15 mouse cellular contexts compared by ENCODE assay signal in the genomic region with DNA sequence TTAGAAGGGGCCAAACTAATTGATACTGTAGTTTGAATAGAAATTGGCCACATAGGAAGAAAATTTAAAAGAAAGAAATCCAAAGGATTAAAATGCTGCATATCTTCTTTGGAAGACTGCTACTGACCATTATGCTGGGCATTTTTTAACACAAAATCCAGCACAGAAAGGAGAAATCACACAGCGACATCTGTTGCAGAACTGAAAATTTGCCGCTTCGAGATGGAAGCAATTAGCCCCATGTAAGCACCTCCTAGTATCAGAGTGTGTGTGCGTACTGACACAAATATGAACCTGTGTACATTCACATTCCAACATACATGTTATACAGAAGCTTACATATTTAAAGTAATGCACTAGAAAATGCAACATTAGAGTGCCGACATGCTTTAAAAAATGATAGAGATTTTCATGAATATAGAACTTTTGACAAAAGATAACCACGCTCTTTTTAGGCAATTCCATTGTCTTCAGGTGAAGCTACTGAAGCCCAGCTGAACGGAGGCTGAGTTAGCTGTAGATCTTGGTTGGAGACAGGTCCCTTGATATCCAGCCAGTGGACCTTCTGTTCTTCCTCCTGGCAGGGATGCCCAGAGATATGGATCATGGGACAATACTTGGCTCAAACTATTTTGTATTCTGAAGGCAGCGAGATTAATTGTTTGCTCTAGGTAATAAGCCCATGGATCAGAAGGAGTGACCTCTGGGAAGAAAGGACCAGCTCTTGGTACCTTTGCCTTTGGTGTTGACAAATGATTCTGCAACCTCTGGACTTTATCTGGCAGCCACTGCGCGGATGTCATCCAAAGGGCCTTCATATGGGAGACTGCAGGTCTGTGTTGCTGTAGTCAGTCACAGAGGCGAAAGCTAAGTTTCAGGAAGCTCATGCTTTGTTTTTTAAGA. TPM values are rescaled to one million over a fixed set of nuclear protein-coding genes. Genes with fewer than 3 reads are reported as not detected.
DNase-seq lines count a peak whose midpoint lies in the region; ATAC-seq and TF ChIP-seq lines count a peak whose summit lies in the region.
"Had no signal": no experiment of that assay in that cellular context is flagged by ENCODE, and none has a peak within 500 bp of the region (broad histone marks: within the 10 kb centered on the region; RNA-seq: fewer than 3 reads in every experiment).

No protein-coding gene starts in this region.

- 0 out of 2 replicates have a peak, but pooled peaks cover 2% of the 10 kb centered on the region for H3K36me3 ChIP-seq in forebrain, embryonic 16.5 days (ENCODE audit: control insufficient read depth, insufficient read depth)
- H3K36me3 ChIP-seq: heart, embryonic 13.5 days had no signal

- 0 out of 2 replicates have a peak overlapping the region, but pooled peaks have one; percentile 2 for H3K9ac ChIP-seq in forebrain, embryonic 16.5 days (replicated peaks; ENCODE audit: low read depth, low read length)
- H3K9ac ChIP-seq: heart, embryonic 13.5 days; midbrain, embryonic 12.5 days had no signal

- peaks cover 35% of the 10 kb centered on the region for H3K4me1 ChIP-seq in forebrain, embryonic 16.5 days (replicated peaks; ENCODE audit: control insufficient read depth, insufficient read depth, low read length)

- no peak for DNase-seq in layer of hippocampus, adult 2 months (ENCODE audit: low spot score in 2 of 2)
- no peak for DNase-seq in layer of hippocampus, postnatal 25 days (ENCODE audit: extremely low spot score in 1 of 2, low spot score in 1 of 2)
- peak; percentile 75 for DNase-seq in brain, adult 2 months (ENCODE audit: low read depth, low spot score)
- peak; percentile 39 to 64 for DNase-seq in cerebellum, adult 18-20 months
- DNase-seq in frontal cortex, postnatal 25 days (ENCODE audit: low spot score in 2 of 2): no peak
- no peak for DNase-seq in adrenal gland, postnatal 14 days
- DNase-seq: adrenal gland, adult 8-10 months; heart, postnatal 4 days; kidney, adult 18-20 months; kidney, postnatal 25 days had no signal

- H3K9me3 ChIP-seq in forebrain, embryonic 16.5 days (ENCODE audit: control insufficient read depth, low read length): no peaks in the 10 kb centered on the region
- H3K9me3 ChIP-seq: heart, embryonic 13.5 days; limb, embryonic 10.5 days; midbrain, embryonic 12.5 days had no signal

- 65% methylated on average over 11 of the region's 11 CpGs for WGBS in forebrain, embryonic 16.5 days

- ATAC-seq in forebrain, embryonic 16.5 days: no peak
- ATAC-seq: CD4-positive, CD25-positive, alpha-beta regulatory T cell, adult 4 months had no signal

- TF ChIP-seq CTCF in layer of hippocampus, adult 2 months (conservative IDR thresholded peaks at IDR 0.05): peak; percentile 33

- H3K27me3 ChIP-seq in forebrain, embryonic 16.5 days (replicated peaks; ENCODE audit: control insufficient read depth, insufficient read depth, low read length): no peaks in the 10 kb centered on the region

- peak overlapping the region; percentile 20; the same call in 1 of the 2 replicates for H3K4me3 ChIP-seq in layer of hippocampus, adult 2 months
- H3K4me3 ChIP-seq in forebrain, embryonic 16.5 days (replicated peaks; ENCODE audit: low read length): no peak overlapping the region
- H3K4me3 ChIP-seq: heart, embryonic 13.5 days; limb, embryonic 10.5 days; midbrain, embryonic 12.5 days had no signal

- H3K27ac ChIP-seq in layer of hippocampus, adult 2 months: 0 out of 2 replicates have a peak overlapping the region, but pooled peaks have one; percentile 18
- H3K27ac ChIP-seq in forebrain, embryonic 16.5 days (ENCODE audit: low read length): no peak overlapping the region
- H3K27ac ChIP-seq: heart, embryonic 13.5 days; limb, embryonic 10.5 days; midbrain, embryonic 12.5 days had no signal

- H3K4me2 ChIP-seq in forebrain, embryonic 16.5 days (ENCODE audit: low read length): peak overlapping the region; percentile 31
- H3K4me2 ChIP-seq: heart, embryonic 13.5 days had no signal

RNA-seq across cellular contexts. Expression of a gene that starts 4.9 kb away (rescaled TPM):
- 100 to 1,000 TPM; 237 to 250 TPM for total RNA-seq in layer of hippocampus, adult 2 months (2021)
- 100 to 1,000 TPM; 234 to 235 TPM for total RNA-seq in layer of hippocampus, postnatal 25 days (2021)
- 214 and 256 TPM in 2 replicates for polyA plus RNA-seq in forebrain, embryonic 16.5 days (2015; fragmentation: Nextera tagmentation; extraction: Ambion mirVana)
- total RNA-seq in adrenal gland, postnatal 14 days (2021): 31.9 and 32.7 TPM in 2 replicates

Comparison
In these comparisons a context has a peak if more than half of its experiments do, and no peak if none do; other contexts are left out.
1. DNase-seq: peak in brain, adult 2 months (single experiment) and cerebellum, adult 18-20 months (2 of 2); none in layer of hippocampus, adult 2 months (0 of 2), layer of hippocampus, postnatal 25 days (0 of 2), frontal cortex, postnatal 25 days (0 of 2) and adrenal gland, postnatal 14 days (single experiment).